Mouse (Mus musculus): ENCODE results near the gene Zfp655.
A peak's percentile ranks its signal among the peaks of the same experiment; 100 is the strongest.
"Not testable (repeated sequence)": the region's sequence is repeated elsewhere in the genome, so short reads cannot be mapped to it uniquely, and the experiment has no call there.

Gene Zfp655

GRCm38 (mm10) chr5:145231367-145231871 is at the start of gene Zfp655:
Zfp655 (plus strand) TSS chr5:145231715.
- peak; percentile 86 for DNase-seq (ENCODE audit: low read depth, low spot score)

- DNase-seq (ENCODE audit: low read depth, low spot score) = no peak
Observed at GRCm38 (mm10) chr5:145185244-145185643, 46.3 kb upstream of the Zfp655 start.

- no peak for DNase-seq (ENCODE audit: low read depth, low spot score)
Observed at GRCm38 (mm10) chr5:145189416-145189815, 42.1 kb upstream of the Zfp655 start.

- no peak for DNase-seq (ENCODE audit: low read depth, low spot score)
Observed at GRCm38 (mm10) chr5:145190373-145190772, 41.1 kb upstream of the Zfp655 start.

- DNase-seq (ENCODE audit: low read depth, low spot score) = peak; percentile 79
Observed at GRCm38 (mm10) chr5:145190875-145191798, 40.4 kb upstream of the Zfp655 start.

- no peak for DNase-seq (ENCODE audit: low read depth, low spot score)
Observed at GRCm38 (mm10) chr5:145191962-145192361, 39.6 kb upstream of the Zfp655 start, which contains the start of gene Atp5j2. Atp5j2 (minus strand) TSS chr5:145192062.

GRCm38 (mm10) chr5:145200387-145200786 is 31.1 kb upstream of the Zfp655 start:
- DNase-seq (ENCODE audit: low read depth, low spot score) = no peak

- DNase-seq (ENCODE audit: low read depth, low spot score) = peak; percentile 81
Observed at GRCm38 (mm10) chr5:145201321-145201991, 30.1 kb upstream of the Zfp655 start, which contains the start of gene Zkscan14. Zkscan14 (minus strand) TSS chr5:145201868.

GRCm38 (mm10) chr5:145202446-145202845 is 29.1 kb upstream of the Zfp655 start:
- no peak for DNase-seq (ENCODE audit: low read depth, low spot score)

- peak; percentile 94 for DNase-seq (ENCODE audit: low read depth, low spot score)
Observed at GRCm38 (mm10) chr5:145203936-145204691, 27.4 kb upstream of the Zfp655 start, which contains the start of gene Zkscan5. Zkscan5 (plus strand) TSS chr5:145204562.

- no peak for DNase-seq (ENCODE audit: low read depth, low spot score)
Observed at GRCm38 (mm10) chr5:145205041-145205440, 26.5 kb upstream of the Zfp655 start.

- DNase-seq (ENCODE audit: low read depth, low spot score) = no peak
Observed at GRCm38 (mm10) chr5:145207385-145207784, 24.1 kb upstream of the Zfp655 start.

GRCm38 (mm10) chr5:145207954-145208353 is 23.6 kb upstream of the Zfp655 start:
- no peak for DNase-seq (ENCODE audit: low read depth, low spot score)

GRCm38 (mm10) chr5:145208391-145208790 is 23.1 kb upstream of the Zfp655 start:
- DNase-seq (ENCODE audit: low read depth, low spot score) = not testable (repeated sequence)

GRCm38 (mm10) chr5:145211340-145211739 is 20.2 kb upstream of the Zfp655 start:
- DNase-seq (ENCODE audit: low read depth, low spot score) = no peak

GRCm38 (mm10) chr5:145212216-145212615 is 19.3 kb upstream of the Zfp655 start:
- DNase-seq (ENCODE audit: low read depth, low spot score) = no peak

- no peak for DNase-seq (ENCODE audit: low read depth, low spot score)
Observed at GRCm38 (mm10) chr5:145213505-145213904, 18.0 kb upstream of the Zfp655 start.

- DNase-seq (ENCODE audit: low read depth, low spot score) = no peak
Observed at GRCm38 (mm10) chr5:145214679-145215078, 16.8 kb upstream of the Zfp655 start.

- DNase-seq (ENCODE audit: low read depth, low spot score) = no peak
Observed at GRCm38 (mm10) chr5:145217746-145218145, 13.8 kb upstream of the Zfp655 start.

GRCm38 (mm10) chr5:145218206-145218605 is 13.3 kb upstream of the Zfp655 start:
- no peak for DNase-seq (ENCODE audit: low read depth, low spot score)

- no peak for DNase-seq (ENCODE audit: low read depth, low spot score)
Observed at GRCm38 (mm10) chr5:145218671-145219070, 12.8 kb upstream of the Zfp655 start.

Data from c-Kit-negative CD71-positive TER-119-positive erythroid progenitor cells, embryonic 14.5 days (primary cell).